Mouse (Mus musculus) liver, embryonic 13.5 days (tissue): ENCODE results near the gene Timm8b. TPM values are rescaled to one million over a fixed set of nuclear protein-coding genes. Genes with fewer than 3 reads are reported as not detected.
"Not testable (repeated sequence)": the region's sequence is repeated elsewhere in the genome, so short reads cannot be mapped to it uniquely, and the experiment has no call there.

Source experiments
- ATAC-seq: fragments of 200-750 bp; cut with Nextera tagmentation; 2 replicates; pipeline ENCODE4 v1.8.0; 2017; ENCODE audit warnings: low read depth, mild to moderate bottlenecking, moderate number of reproducible peaks, moderate library complexity
- DNase-seq: peaks from one replicate; pipeline ENCODE4 v3.0.0; 2022
- H3K27ac ChIP-seq: fragments of 300-500 bp; sonication (generic); 2 replicates; pipeline ENCODE4 v1.5.1; 2015; ENCODE audit warnings: moderate library complexity, mild to moderate bottlenecking, inconsistent platforms
- H3K27me3 ChIP-seq: fragments of 300-500 bp; sonication (generic); 2 replicates; pipeline ENCODE4 v1.6.1; 2015; ENCODE audit warnings: mild to moderate bottlenecking, inconsistent platforms
- H3K36me3 ChIP-seq: fragments of 300-500 bp; sonication (generic); 2 replicates; pipeline ENCODE4 v1.6.1; 2015; ENCODE audit warnings: mild to moderate bottlenecking, inconsistent platforms
- H3K4me1 ChIP-seq: fragments of 300-500 bp; sonication (generic); replicated peaks from 2 replicates; pipeline ENCODE4 v1.6.1; 2015; ENCODE audit warnings: inconsistent platforms
- H3K4me2 ChIP-seq: fragments of 300-500 bp; sonication (generic); 2 replicates; pipeline ENCODE4 v1.6.1; 2015; ENCODE audit warnings: inconsistent platforms, mild to moderate bottlenecking, moderate library complexity
- H3K4me3 ChIP-seq: fragments of 300-500 bp; sonication (generic); replicated peaks from 2 replicates; pipeline ENCODE4 v1.5.1; 2015; ENCODE audit warnings: mild to moderate bottlenecking, inconsistent platforms
- H3K9ac ChIP-seq: fragments of 300-500 bp; sonication (generic); 2 replicates; pipeline ENCODE4 v1.6.1; 2015; ENCODE audit warnings: mild to moderate bottlenecking, inconsistent platforms
- H3K9me3 ChIP-seq: fragments of 300-500 bp; sonication (generic); replicated peaks from 2 replicates; pipeline ENCODE4 v1.6.1; 2016; ENCODE audit warnings: inconsistent platforms
- WGBS: fragments of 180-500 bp; shearing (Covaris S2); methylation state at CpG from one replicate; pipeline ENCODE4 v1.1.7; 2015; ENCODE audit not compliant: insufficient replicate concordance; 5-methylcytosine and 5-hydroxymethylcytosine counted together
- polyA plus RNA-seq: library from polyadenylated mRNA; unstranded; fragments of >200 nt; fragmentation: Nextera tagmentation; extraction: Ambion mirVana; gene quantifications from 2 replicates; pipeline ENCODE4 v1.2.1, GENCODE M21; 2015

Gene Timm8b
- polyA plus RNA-seq, 1 experiment from 2014 or later: 208 TPM

DNA sequence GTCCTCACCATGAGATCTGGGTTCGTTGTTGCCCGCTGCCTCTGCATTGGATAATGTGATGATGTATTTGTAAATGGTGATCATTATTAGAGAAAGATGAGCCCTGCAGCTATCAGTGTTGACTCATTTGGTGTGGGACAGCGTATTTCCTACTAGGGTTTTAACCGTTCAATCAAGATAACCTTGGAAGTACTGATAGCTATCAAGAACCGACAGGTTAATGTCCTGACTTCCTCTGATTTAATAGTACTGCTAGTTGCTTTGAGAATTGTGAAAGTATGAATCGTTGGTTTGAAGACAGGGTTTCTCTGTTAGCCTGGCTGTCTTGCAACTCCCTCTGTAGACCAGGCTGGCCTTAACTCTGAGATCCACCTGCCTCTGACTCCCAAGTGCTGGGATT, 628 bp downstream of the Timm8b start:
- DNase-seq (no peak), ATAC-seq (peak; percentile 0; the same call in 1 of the 2 replicates)
- Histone ChIP-seq H3K4me3 (peak overlapping the region; percentile 87), H3K27me3 (no peaks in the 10 kb centered on the region), H3K36me3 (peaks cover 53% of the 10 kb centered on the region), H3K9ac (peak overlapping the region; percentile 90), H3K4me2 (peak overlapping the region; percentile 84), H3K27ac (peak overlapping the region; percentile 86), H3K9me3 (no peaks in the 10 kb centered on the region), H3K4me1 (peaks cover 45% of the 10 kb centered on the region)
- WGBS: under 1% methylated on average over 6 of the region's 6 CpGs

GRCm38 (mm10) chr9:50612115-50612514, 8.4 kb downstream of the Timm8b start:
- DNase-seq (no peak), ATAC-seq (no peak)
- H3K4me1 ChIP-seq: peaks cover 20% of the 10 kb centered on the region
- no peak overlapping the region for H3K9ac ChIP-seq
- no peak overlapping the region for H3K27ac ChIP-seq
- H3K4me3 ChIP-seq: no peak overlapping the region
- H3K4me2 ChIP-seq: no peak overlapping the region
- no peaks in the 10 kb centered on the region for H3K9me3 ChIP-seq
- H3K27me3 ChIP-seq: no peaks in the 10 kb centered on the region
- WGBS: 73% methylated on average over 4 of the region's 4 CpGs
- peaks cover 78% of the 10 kb centered on the region for H3K36me3 ChIP-seq

- ATAC-seq (no peak), DNase-seq (no peak)
- WGBS: 29% methylated on average over 11 of the region's 11 CpGs
- Histone ChIP-seq H3K36me3 (peaks cover 40% of the 10 kb centered on the region), H3K4me1 (peaks cover 28% of the 10 kb centered on the region), H3K4me2 (peak overlapping the region; percentile 85), H3K9me3 (no peaks in the 10 kb centered on the region), H3K9ac (peak overlapping the region; percentile 94), H3K27me3 (no peaks in the 10 kb centered on the region), H3K27ac (0 out of 2 replicates have a peak overlapping the region, but pooled peaks have one; percentile 95), H3K4me3 (peak overlapping the region; percentile 96)
Measured at GRCm38 (mm10) chr9:50616161-50616560, 12.5 kb downstream of the Timm8b start.

DNA sequence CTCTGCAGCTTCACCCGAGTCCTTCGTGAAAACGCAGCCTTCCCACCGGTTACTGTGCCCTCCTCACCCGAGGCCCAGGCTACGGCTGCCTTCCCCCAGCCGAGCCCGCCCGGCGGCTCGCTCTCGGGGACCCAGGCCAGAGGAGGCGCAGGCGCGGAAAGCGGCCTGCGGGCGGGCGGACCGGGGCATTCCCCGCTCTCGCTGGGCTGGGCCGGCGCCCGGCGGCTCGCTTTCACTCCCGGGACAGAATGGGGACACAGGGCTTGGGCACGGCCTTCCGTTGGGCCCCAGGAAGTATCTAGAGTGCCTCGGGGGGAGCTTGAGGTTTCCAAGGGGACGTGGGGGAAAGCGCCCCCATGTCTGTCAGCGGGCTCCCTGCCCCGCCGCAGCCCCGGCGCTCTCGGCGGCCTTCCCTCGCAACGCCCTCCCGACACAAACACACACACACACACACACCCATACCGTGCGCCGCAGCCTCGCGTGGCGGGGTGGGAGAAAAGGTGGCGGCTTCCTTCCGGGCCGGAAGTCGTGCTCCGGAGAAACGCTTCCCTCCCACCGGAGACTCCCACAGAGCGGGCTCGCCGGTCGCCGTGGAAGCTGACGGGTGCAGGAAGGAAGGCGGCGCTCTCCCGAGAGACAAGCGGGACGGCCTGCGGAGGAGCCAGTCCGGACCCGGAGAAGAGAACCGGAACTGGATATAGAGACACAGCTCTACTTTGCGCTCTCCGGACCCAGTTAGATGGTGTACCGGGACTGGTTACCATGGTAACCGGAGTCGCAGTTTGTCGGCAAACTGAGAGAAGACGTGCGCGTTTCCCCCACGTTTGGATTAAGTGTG, 13.3 kb downstream of the Timm8b start, which contains the start of the genes Pih1d2 and Nkapd1:
Gene Pih1d2 (plus strand): TSS at position 556 of the 838 bp plus-strand sequence.
Gene Nkapd1 (minus strand): TSS at position 699 of the 838 bp plus-strand sequence.
- peaks cover 28% of the 10 kb centered on the region for H3K4me1 ChIP-seq
- peak within 1 kb of the TSS; percentile 96 for H3K4me3 ChIP-seq
- peak; percentile 92 for ATAC-seq
- peak; percentile 76 for DNase-seq
- H3K36me3 ChIP-seq: peaks cover 34% of the 10 kb centered on the region
- H3K9ac ChIP-seq: peak within 1 kb of the TSS; percentile 94
- H3K27me3 ChIP-seq: no peaks in the 10 kb centered on the region
- WGBS: under 1% methylated on average over 81 of the region's 81 CpGs
- H3K9me3 ChIP-seq: no peaks in the 10 kb centered on the region
- peak within 1 kb of the TSS; percentile 85 for H3K4me2 ChIP-seq
- peak within 1 kb of the TSS; percentile 95 for H3K27ac ChIP-seq

DNA sequence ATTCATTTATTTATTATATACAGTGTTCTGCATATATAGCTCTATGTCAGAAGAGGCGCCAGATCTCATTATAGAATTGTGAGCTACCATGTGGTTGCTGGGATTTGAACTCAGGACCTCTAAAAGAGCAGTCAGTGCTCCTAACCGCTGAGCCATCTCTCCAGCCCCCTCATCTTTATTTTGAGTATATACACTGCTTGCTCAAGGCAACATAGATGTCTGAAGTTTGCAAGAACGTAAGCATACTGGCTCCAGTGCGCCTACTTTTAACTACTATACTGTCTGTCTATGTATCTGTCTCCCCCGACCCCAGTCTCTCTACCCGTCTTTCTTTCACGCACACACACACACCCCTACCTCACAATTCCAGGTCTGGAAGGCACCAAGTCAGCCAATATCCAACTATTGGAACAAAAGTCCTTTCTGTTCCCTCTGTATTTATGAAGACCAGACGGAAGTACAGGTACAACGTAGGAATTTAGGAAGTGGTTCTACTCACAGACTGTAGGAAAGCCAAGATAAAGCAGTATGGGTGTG, 14.2 kb downstream of the Timm8b start:
- Histone ChIP-seq H3K9me3 (no peaks in the 10 kb centered on the region), H3K9ac (peak overlapping the region; percentile 94; the same call in 1 of the 2 replicates), H3K4me1 (peaks cover 28% of the 10 kb centered on the region), H3K27ac (no peak overlapping the region), H3K4me2 (peak overlapping the region; percentile 85), H3K27me3 (no peaks in the 10 kb centered on the region), H3K36me3 (peaks cover 25% of the 10 kb centered on the region), H3K4me3 (peak overlapping the region; percentile 96)
- WGBS: 50% methylated on average over 9 of the region's 9 CpGs
- DNase-seq: no peak
- no peak for ATAC-seq

- ATAC-seq: not testable (repeated sequence)
Measured at GRCm38 (mm10) chr9:50630903-50631302, 27.2 kb downstream of the Timm8b start.

GRCm38 (mm10) chr9:50632016-50632688, 28.4 kb downstream of the Timm8b start:
- Histone ChIP-seq H3K27me3 (no peaks in the 10 kb centered on the region), H3K9me3 (no peaks in the 10 kb centered on the region), H3K27ac (no peak overlapping the region), H3K36me3 (peaks cover 32% of the 10 kb centered on the region), H3K4me2 (no peak overlapping the region), H3K9ac (no peak overlapping the region), H3K4me3 (no peak overlapping the region), H3K4me1 (peaks cover 7% of the 10 kb centered on the region)
- ATAC-seq (0 out of 2 replicates have a peak, but pooled peaks have one; percentile 36), DNase-seq (no peak)
- WGBS: 70% methylated on average over 6 of the region's 6 CpGs

More at GRCm38 (mm10) chr9:50630903-50631302, 27.2 kb downstream of the Timm8b start:
- peaks cover 23% of the 10 kb centered on the region for H3K36me3 ChIP-seq
- not testable (repeated sequence) for H3K4me2 ChIP-seq, DNase-seq, H3K27me3 ChIP-seq, H3K9me3 ChIP-seq, H3K27ac ChIP-seq, H3K4me3 ChIP-seq, H3K9ac ChIP-seq, H3K4me1 ChIP-seq
- 78% methylated on average over 6 of the region's 8 CpGs for WGBS

DNA sequence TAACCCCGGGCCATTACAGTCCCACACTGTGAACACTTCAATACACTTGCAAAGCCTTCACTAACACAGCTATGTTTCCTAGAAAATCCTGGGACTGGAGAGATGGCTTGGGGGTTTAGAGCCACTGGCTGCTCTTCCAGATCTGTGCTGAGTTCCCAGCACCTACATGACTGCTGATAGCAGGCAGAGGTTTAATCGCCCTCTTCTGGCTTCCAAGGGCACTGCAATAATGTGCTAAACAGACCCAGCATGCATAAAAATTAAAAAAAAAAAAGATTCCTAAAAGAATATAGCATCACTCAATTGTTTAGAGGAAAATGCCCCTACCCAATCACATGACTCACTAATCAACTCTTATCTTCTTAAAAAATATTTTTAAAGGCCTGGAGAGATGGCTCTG, 29.3 kb downstream of the Timm8b start:
- no peaks in the 10 kb centered on the region for H3K9me3 ChIP-seq
- H3K27me3 ChIP-seq: no peaks in the 10 kb centered on the region
- H3K4me2 ChIP-seq: no peak overlapping the region
- DNase-seq (no peak), ATAC-seq (no peak)
- peaks cover 38% of the 10 kb centered on the region for H3K36me3 ChIP-seq
- no peak overlapping the region for H3K9ac ChIP-seq
- 46% methylated on average over 2 of the region's 2 CpGs for WGBS
- H3K4me3 ChIP-seq: no peak overlapping the region
- peaks cover 7% of the 10 kb centered on the region for H3K4me1 ChIP-seq
- no peak overlapping the region for H3K27ac ChIP-seq

DNA sequence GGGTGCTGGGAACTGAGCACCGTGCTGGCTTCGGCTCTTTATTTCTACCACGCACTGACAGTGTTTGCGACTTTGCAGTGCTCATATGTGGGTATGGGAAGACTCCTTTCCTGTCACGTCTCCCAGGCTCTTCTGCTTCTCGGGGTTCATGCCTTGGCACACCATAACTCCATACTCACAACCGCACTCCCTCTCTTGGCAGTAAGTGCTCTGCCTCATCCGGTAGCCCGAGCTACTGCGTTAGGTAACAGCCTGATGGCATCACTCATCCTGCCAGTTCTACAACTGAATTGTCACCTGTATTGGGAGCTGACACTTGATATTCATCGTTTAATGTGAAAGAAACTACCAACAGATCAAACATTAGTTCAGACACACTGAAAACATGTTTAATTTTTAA, 30.6 kb downstream of the Timm8b start:
- no peak overlapping the region for H3K4me3 ChIP-seq
- no peak for DNase-seq
- H3K4me2 ChIP-seq: no peak overlapping the region
- no peaks in the 10 kb centered on the region for H3K9me3 ChIP-seq
- H3K4me1 ChIP-seq: peaks cover 7% of the 10 kb centered on the region
- H3K36me3 ChIP-seq: peaks cover 42% of the 10 kb centered on the region
- ATAC-seq: no peak
- H3K27ac ChIP-seq: no peak overlapping the region
- 88% methylated on average over 11 of the region's 11 CpGs for WGBS
- no peak overlapping the region for H3K9ac ChIP-seq
- no peaks in the 10 kb centered on the region for H3K27me3 ChIP-seq

- WGBS: 84% methylated on average over 10 of the region's 10 CpGs
- Histone ChIP-seq H3K4me2 (no peak overlapping the region), H3K4me3 (no peak overlapping the region), H3K27me3 (no peaks in the 10 kb centered on the region), H3K27ac (no peak overlapping the region), H3K36me3 (peaks cover 88% of the 10 kb centered on the region), H3K9me3 (no peaks in the 10 kb centered on the region), H3K9ac (no peak overlapping the region), H3K4me1 (peaks cover 14% of the 10 kb centered on the region)
- ATAC-seq: no peak
- no peak for DNase-seq
Measured at GRCm38 (mm10) chr9:50646826-50647370, 43.2 kb downstream of the Timm8b start.

- H3K4me2 ChIP-seq: peak overlapping the region; percentile 21; the same call in 1 of the 2 replicates
- H3K9ac ChIP-seq: no peak overlapping the region
- no peak overlapping the region for H3K27ac ChIP-seq
- no peaks in the 10 kb centered on the region for H3K27me3 ChIP-seq
- H3K4me3 ChIP-seq: no peak overlapping the region
- H3K36me3 ChIP-seq: peaks cover 84% of the 10 kb centered on the region
- ATAC-seq (peak; percentile 89), DNase-seq (no peak)
- peaks cover 14% of the 10 kb centered on the region for H3K4me1 ChIP-seq
- no peaks in the 10 kb centered on the region for H3K9me3 ChIP-seq
- WGBS: 58% methylated on average over 10 of the region's 10 CpGs
Measured at GRCm38 (mm10) chr9:50650503-50650902, 46.8 kb downstream of the Timm8b start.
